Comparison of ENCODE assay signal across 8 mouse cellular contexts in the genomic region with DNA sequence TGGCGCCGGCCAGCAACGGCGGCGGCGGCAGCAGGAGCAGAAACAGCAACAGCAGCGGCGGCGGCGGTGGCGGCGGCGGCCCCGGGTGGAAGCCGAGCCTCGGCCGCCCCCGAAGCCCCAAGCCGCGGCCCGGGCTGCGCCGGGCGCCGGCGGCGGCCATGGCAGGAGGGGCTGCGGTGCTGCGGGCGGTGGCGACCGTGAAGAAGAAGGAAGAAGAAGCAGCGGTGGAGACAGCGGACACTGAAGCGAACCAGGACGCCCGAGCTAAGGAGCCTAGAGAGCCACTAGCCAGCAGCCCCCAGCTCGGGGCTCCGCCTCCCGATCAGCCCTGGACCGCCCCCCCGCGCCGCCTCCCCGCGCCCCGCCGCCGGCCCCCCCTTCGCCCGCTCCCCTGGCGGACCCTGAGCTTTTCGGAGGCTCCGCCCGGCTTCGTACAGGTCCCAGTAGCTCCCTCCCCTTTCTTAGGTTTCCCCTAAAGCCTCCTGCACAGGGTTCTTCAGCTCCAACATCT. TPM values are rescaled to one million over a fixed set of nuclear protein-coding genes. Genes with fewer than 3 reads are reported as not detected.
DNase-seq lines count a peak whose midpoint lies in the region; ATAC-seq lines count a peak whose summit lies in the region.

Gene Astn2, minus strand, starts transcription at position 411 of the 511 bp plus-strand sequence.

- peaks cover 27% of the 10 kb centered on the region for H3K4me1 ChIP-seq in forebrain, embryonic 15.5 days
- H3K4me1 ChIP-seq in kidney, embryonic 16.5 days (ENCODE audit: insufficient read depth, low read length): peaks cover 9% of the 10 kb centered on the region; the same call in 1 of the 2 replicates
- no peaks in the 10 kb centered on the region for H3K4me1 ChIP-seq in liver, embryonic 11.5 days (replicated peaks; ENCODE audit: control insufficient read depth, insufficient read depth, low read length)

- no peaks in the 10 kb centered on the region for H3K9me3 ChIP-seq in forebrain, embryonic 15.5 days
- no peaks in the 10 kb centered on the region for H3K9me3 ChIP-seq in kidney, embryonic 16.5 days (ENCODE audit: low read length)
- H3K9me3 ChIP-seq in liver, embryonic 11.5 days (ENCODE audit: control insufficient read depth, low read length): no peaks in the 10 kb centered on the region

- peak within 1 kb of the TSS; percentile 79 for H3K9ac ChIP-seq in forebrain, embryonic 15.5 days (replicated peaks)
- H3K9ac ChIP-seq in kidney, embryonic 16.5 days (replicated peaks; ENCODE audit: low read length): peak within 1 kb of the TSS; percentile 62
- no peak within 1 kb of the TSS for H3K9ac ChIP-seq in liver, embryonic 11.5 days (ENCODE audit: low read depth, low read length)

- peak; percentile 59 for ATAC-seq in forebrain, embryonic 15.5 days (replicated peaks)
- peak; percentile 84 for ATAC-seq in kidney, embryonic 16.5 days (ENCODE audit: low FRiP score, low TSS enrichment)
- peak; percentile 31; the same call in 1 of the 2 replicates for ATAC-seq in liver, embryonic 11.5 days (replicated peaks; ENCODE audit: low FRiP score)

- peak within 1 kb of the TSS; percentile 80 for H3K4me3 ChIP-seq in forebrain, embryonic 15.5 days
- peak within 1 kb of the TSS; percentile 67 for H3K4me3 ChIP-seq in kidney, embryonic 16.5 days (ENCODE audit: low read length)
- H3K4me3 ChIP-seq in liver, embryonic 11.5 days (ENCODE audit: low read depth, low read length): peak within 1 kb of the TSS; percentile 58

- peak; percentile 7 for DNase-seq in layer of hippocampus, adult 11-12 months (ENCODE audit: low spot score)
- no peak for DNase-seq in layer of hippocampus, adult 9-10 months (ENCODE audit: low spot score)
- DNase-seq in cerebellum, adult 11 months: peak; percentile 58
- DNase-seq in liver, embryonic 11.5 days (ENCODE audit: low spot score): peak; percentile 34
- peak; percentile 47 for DNase-seq in right cerebral cortex, postnatal 14 days
- DNase-seq in gastrocnemius, adult 8-10 months (ENCODE audit: low spot score in 2 of 2): no peak

- H3K36me3 ChIP-seq in forebrain, embryonic 15.5 days: no peaks in the 10 kb centered on the region
- H3K36me3 ChIP-seq in kidney, embryonic 16.5 days (ENCODE audit: insufficient read depth, low read length): no peaks in the 10 kb centered on the region
- no peaks in the 10 kb centered on the region for H3K36me3 ChIP-seq in liver, embryonic 11.5 days (ENCODE audit: control insufficient read depth, insufficient read depth, low read length)

- peak within 1 kb of the TSS; percentile 98 for H3K4me2 ChIP-seq in forebrain, embryonic 15.5 days (replicated peaks)
- H3K4me2 ChIP-seq in kidney, embryonic 16.5 days (replicated peaks; ENCODE audit: low read depth, low read length): peak within 1 kb of the TSS; percentile 95
- H3K4me2 ChIP-seq in liver, embryonic 11.5 days: peak within 1 kb of the TSS; percentile 78

- 7% methylated on average over 16 of the region's 56 CpGs for WGBS in forebrain, embryonic 15.5 days
- 1% methylated on average over 24 of the region's 56 CpGs for whole genome bisulfite sequencing in kidney, embryonic 16.5 days
- 0% methylated on average over 27 of the region's 56 CpGs for WGBS in liver, embryonic 11.5 days

- H3K27ac ChIP-seq in forebrain, embryonic 15.5 days (replicated peaks): peak within 1 kb of the TSS; percentile 68
- H3K27ac ChIP-seq in kidney, embryonic 16.5 days (ENCODE audit: low read length): no peak within 1 kb of the TSS
- H3K27ac ChIP-seq in liver, embryonic 11.5 days (ENCODE audit: low read depth, low read length): no peak within 1 kb of the TSS

- H3K27me3 ChIP-seq in forebrain, embryonic 15.5 days: peaks cover 11% of the 10 kb centered on the region; the same call in 1 of the 2 replicates
- peaks cover 34% of the 10 kb centered on the region for H3K27me3 ChIP-seq in kidney, embryonic 16.5 days (ENCODE audit: insufficient read depth, low read length)
- peaks cover 43% of the 10 kb centered on the region for H3K27me3 ChIP-seq in liver, embryonic 11.5 days (replicated peaks; ENCODE audit: control insufficient read depth, insufficient read depth, low read length)

RNA-seq across cellular contexts. Expression of gene Astn2, which starts in this region (rescaled TPM):
- polyA plus RNA-seq in forebrain, embryonic 15.5 days (2015; fragmentation: Nextera tagmentation; extraction: Ambion mirVana): 1.2 and 1.4 TPM in 2 replicates
- 0.09 and 0.11 TPM in 2 replicates for polyA plus RNA-seq in kidney, embryonic 16.5 days (2015; fragmentation: Nextera tagmentation; extraction: Ambion mirVana)
- 0.05 and 0.09 TPM in 2 replicates for polyA plus RNA-seq in liver, embryonic 11.5 days (2014; fragmentation: Nextera tagmentation; extraction: Ambion mirVana)
- total RNA-seq in gastrocnemius, adult 8-10 months (2022): under 1 TPM; 0.64 to 0.82 (median 0.74) TPM

Comparison
In these comparisons a context has a peak if more than half of its experiments do, and no peak if none do; other contexts are left out.
1. DNase-seq: peak in layer of hippocampus, adult 11-12 months (single experiment), cerebellum, adult 11 months (single experiment) and right cerebral cortex, postnatal 14 days (single experiment); none in layer of hippocampus, adult 9-10 months (single experiment) and gastrocnemius, adult 8-10 months (0 of 2).
2. Peak in ATAC-seq, H3K4me3 ChIP-seq, H3K9ac ChIP-seq and H3K4me2 ChIP-seq in kidney, embryonic 16.5 days; RNA of the gene not detected or under 1 TPM.
3. Peak in DNase-seq, ATAC-seq, H3K4me3 ChIP-seq and H3K4me2 ChIP-seq in liver, embryonic 11.5 days; RNA of the gene not detected or under 1 TPM.
4. ATAC-seq: peak in every context shown above with its lines; median percentile 84 in kidney, embryonic 16.5 days; 59 in forebrain, embryonic 15.5 days; 31 in liver, embryonic 11.5 days.
5. Peak in every context shown above with its lines, with median percentiles within 50 percentile points of each other: H3K4me2 ChIP-seq and H3K4me3 ChIP-seq.